Mouse (Mus musculus) stomach, postnatal 0 days (tissue): Measurements from ENCODE around the gene Npw. TPM values are rescaled to one million over a fixed set of nuclear protein-coding genes. Genes with fewer than 3 reads are reported as not detected.

Experiments
- ATAC-seq: fragments of 200-750 bp; cut with Nextera tagmentation; 2 replicates; pipeline ENCODE4 v1.8.0; 2017; ENCODE audit not compliant: low FRiP score, low TSS enrichment
- DNase-seq: peaks from one replicate; pipeline ENCODE4 v3.0.0-alpha.2; 2016; ENCODE audit warnings: low spot score
- H3K27ac ChIP-seq: fragments of 300-500 bp; sonication (generic); replicated peaks from 2 replicates; pipeline ENCODE4 v1.5.1; 2014; ENCODE audit warnings: mild to moderate bottlenecking, control low read depth
- H3K27me3 ChIP-seq: fragments of 300-500 bp; sonication (generic); 2 replicates; pipeline ENCODE4 v1.6.1; 2014; ENCODE audit warnings: low read length; ENCODE audit not compliant: control insufficient read depth, insufficient read depth
- H3K36me3 ChIP-seq: fragments of 300-500 bp; sonication (generic); 2 replicates; pipeline ENCODE4 v1.6.1; 2014; ENCODE audit warnings: low read length, mixed read lengths; ENCODE audit not compliant: control insufficient read depth, insufficient read depth
- H3K4me1 ChIP-seq: fragments of 300-500 bp; sonication (generic); replicated peaks from 2 replicates; pipeline ENCODE4 v1.6.1; 2014; ENCODE audit warnings: antibody characterized with exemption; ENCODE audit not compliant: control insufficient read depth, insufficient read depth
- H3K4me2 ChIP-seq: fragments of 300-500 bp; sonication (generic); replicated peaks from 2 replicates; pipeline ENCODE4 v1.6.1; 2014; ENCODE audit warnings: low read depth, mild to moderate bottlenecking, control low read depth, moderate library complexity
- H3K4me3 ChIP-seq: fragments of 300-500 bp; sonication (generic); 2 replicates; pipeline ENCODE4 v1.5.1; 2014; ENCODE audit warnings: low read depth, low read length, control low read depth
- H3K9ac ChIP-seq: fragments of 300-500 bp; sonication (generic); 2 replicates; pipeline ENCODE4 v1.6.1; 2014; ENCODE audit warnings: mild to moderate bottlenecking, low read length, control low read depth, mixed read lengths
- H3K9me3 ChIP-seq: fragments of 300-500 bp; sonication (generic); 2 replicates; pipeline ENCODE4 v1.6.1; 2016; ENCODE audit warnings: low read length; ENCODE audit not compliant: control insufficient read depth
- CTCF ChIP-seq: IDR thresholded peaks from 2 replicates; pipeline ENCODE4 v1.5.1; 2016; ENCODE audit warnings: antibody characterized with exemption, low read depth, mild to moderate bottlenecking, moderate library complexity
- EP300 ChIP-seq: optimal IDR thresholded peaks from 2 replicates; pipeline ENCODE3; 2016; ENCODE audit warnings: antibody characterized with exemption
- WGBS: fragments of 180-500 bp; shearing (Covaris S2); extraction: QIAGEN DNeasy Blood & Tissue Kit; methylation state at CpG from one replicate; pipeline ENCODE4 v1.1.7; 2014; 5-methylcytosine and 5-hydroxymethylcytosine counted together
- polyA plus RNA-seq: library from polyadenylated mRNA; unstranded; fragments of >200 nt; fragmentation: Nextera tagmentation; extraction: Ambion mirVana; gene quantifications from 2 replicates; pipeline ENCODE4 v1.2.1, GENCODE M21; 2015

Npw gene
- polyA plus RNA-seq, 1 experiment from 2014 or later: 1.8 TPM

DNA sequence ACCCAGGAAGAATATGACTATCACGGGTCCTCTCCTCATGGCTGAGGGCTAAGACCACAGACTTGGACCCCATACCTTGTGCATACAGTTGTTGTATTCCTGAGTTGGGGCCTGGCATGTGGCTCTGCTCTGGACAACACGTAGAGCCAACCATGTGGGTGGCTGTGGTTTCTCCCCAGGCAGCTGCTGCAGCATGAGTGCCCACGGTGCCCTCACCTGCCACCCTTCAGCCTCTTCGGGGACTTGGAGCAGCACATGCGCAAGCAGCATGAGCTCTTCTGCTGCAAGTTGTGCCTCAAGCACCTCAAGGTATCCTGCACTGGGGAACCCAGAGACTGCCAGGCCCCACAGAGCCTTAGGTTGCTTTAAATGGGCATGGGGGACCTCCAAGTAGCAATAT is 18.6 kb upstream of the Npw start:
- Histone ChIP-seq H3K4me2 (no peak overlapping the region), H3K27ac (no peak overlapping the region), H3K4me3 (no peak overlapping the region), H3K9me3 (no peaks in the 10 kb centered on the region), H3K9ac (no peak overlapping the region), H3K36me3 (peaks cover 42% of the 10 kb centered on the region), H3K4me1 (no peaks in the 10 kb centered on the region), H3K27me3 (no peaks in the 10 kb centered on the region)
- DNase-seq (no peak), ATAC-seq (no peak)
- no peak for TF ChIP-seq EP300
- no peak for TF ChIP-seq CTCF
- WGBS: 97% methylated on average over 5 of the region's 5 CpGs

DNA sequence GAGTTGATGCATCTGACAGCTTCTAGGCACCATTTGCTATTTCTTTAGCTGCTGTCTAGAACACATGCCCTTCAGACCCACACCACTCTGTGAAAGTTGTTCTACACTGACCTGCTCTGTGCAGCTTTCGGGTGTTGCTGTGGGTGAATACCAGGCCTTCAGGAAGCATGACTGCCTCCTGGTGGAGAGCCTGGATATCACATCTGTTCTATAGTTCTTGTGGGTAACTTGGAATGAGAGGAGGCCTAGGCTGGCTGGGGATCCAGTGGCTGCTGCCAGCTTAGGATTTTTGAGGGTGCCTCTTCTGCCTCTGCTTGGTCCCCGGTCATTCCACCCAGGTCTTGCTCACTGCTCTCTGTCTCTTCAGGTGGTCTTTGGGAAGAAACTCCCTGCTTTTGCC is 17.9 kb upstream of the Npw start:
- Histone ChIP-seq H3K9ac (no peak overlapping the region), H3K4me2 (no peak overlapping the region), H3K27ac (no peak overlapping the region), H3K9me3 (no peaks in the 10 kb centered on the region), H3K4me1 (no peaks in the 10 kb centered on the region), H3K36me3 (peaks cover 42% of the 10 kb centered on the region), H3K27me3 (no peaks in the 10 kb centered on the region), H3K4me3 (no peak overlapping the region)
- TF ChIP-seq EP300 (no peak), CTCF (peak; percentile 89)
- DNase-seq: peak; percentile 83
- 60% methylated on average over 2 of the region's 2 CpGs for WGBS
- ATAC-seq: peak; percentile 25; the same call in 1 of the 2 replicates

GRCm38 (mm10) chr17:24674277-24674676 is 16.0 kb upstream of the Npw start:
- H3K27ac ChIP-seq: no peak overlapping the region
- H3K27me3 ChIP-seq: no peaks in the 10 kb centered on the region
- 72% methylated on average over 7 of the region's 7 CpGs for WGBS
- peaks cover 27% of the 10 kb centered on the region for H3K36me3 ChIP-seq
- H3K9me3 ChIP-seq: no peaks in the 10 kb centered on the region
- DNase-seq (no peak), ATAC-seq (no peak)
- H3K4me3 ChIP-seq: no peak overlapping the region
- no peak overlapping the region for H3K9ac ChIP-seq
- H3K4me1 ChIP-seq: 0 out of 2 replicates have a peak, but pooled peaks cover 3% of the 10 kb centered on the region
- TF ChIP-seq CTCF (no peak), EP300 (no peak)
- H3K4me2 ChIP-seq: no peak overlapping the region

DNA sequence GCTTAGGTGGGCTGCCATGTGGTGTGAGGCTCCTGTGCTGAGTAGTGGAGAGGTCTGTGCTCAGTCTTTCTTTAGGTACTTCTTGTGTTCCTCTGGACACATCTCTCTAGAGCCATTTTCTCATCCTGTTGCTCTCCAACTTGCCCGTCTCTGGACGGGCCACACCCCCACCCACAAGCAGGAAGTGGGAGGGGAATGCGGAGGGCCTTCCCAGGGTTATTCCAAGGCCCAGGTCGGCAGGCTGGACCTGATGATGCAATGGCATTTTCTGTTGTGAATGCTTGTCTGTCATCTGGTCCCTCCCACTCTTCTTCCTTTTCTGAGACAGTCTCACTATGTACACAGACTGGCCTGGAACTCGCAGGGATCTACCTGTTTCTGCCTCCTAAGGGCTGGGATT is 13.9 kb upstream of the Npw start:
- Histone ChIP-seq H3K9ac (no peak overlapping the region), H3K4me1 (peaks cover 3% of the 10 kb centered on the region; the same call in 1 of the 2 replicates), H3K4me3 (no peak overlapping the region), H3K9me3 (no peaks in the 10 kb centered on the region), H3K27me3 (no peaks in the 10 kb centered on the region), H3K4me2 (no peak overlapping the region), H3K36me3 (peaks cover 10% of the 10 kb centered on the region), H3K27ac (peak overlapping the region; percentile 20; the same call in 1 of the 2 replicates)
- ATAC-seq (peak; percentile 18; the same call in 1 of the 2 replicates), DNase-seq (peak; percentile 67)
- WGBS: 13% methylated on average over 5 of the region's 5 CpGs
- no peak for TF ChIP-seq EP300
- no peak for TF ChIP-seq CTCF

DNA sequence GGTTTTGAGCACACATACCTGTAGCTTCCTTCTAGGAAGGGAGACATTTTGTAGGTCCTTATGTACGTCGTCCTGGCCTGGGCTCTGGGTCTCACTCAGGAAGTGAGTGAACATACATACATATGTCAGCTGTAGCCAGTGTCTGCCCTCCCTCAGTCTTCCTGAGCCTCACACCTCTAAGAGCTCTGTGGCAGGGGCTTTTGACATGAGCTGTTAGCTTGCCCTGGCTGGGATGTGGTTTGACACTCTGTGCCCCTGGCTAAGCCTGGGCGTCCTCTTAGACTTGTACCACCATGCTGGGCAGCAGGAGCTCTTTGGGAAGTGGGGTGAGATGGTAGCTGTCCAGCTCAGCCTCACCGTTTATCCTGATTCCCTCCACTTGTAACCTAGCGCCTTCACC is 13.1 kb upstream of the Npw start:
- DNase-seq (no peak), ATAC-seq (no peak)
- H3K9me3 ChIP-seq: no peaks in the 10 kb centered on the region
- H3K9ac ChIP-seq: peak overlapping the region; percentile 38; the same call in 1 of the 2 replicates
- no peak overlapping the region; the same call in 1 of the 2 replicates for H3K27ac ChIP-seq
- peak overlapping the region; percentile 25 for H3K4me2 ChIP-seq
- 0 out of 2 replicates have a peak, but pooled peaks cover 3% of the 10 kb centered on the region for H3K36me3 ChIP-seq
- no peaks in the 10 kb centered on the region for H3K27me3 ChIP-seq
- TF ChIP-seq EP300 (no peak), CTCF (no peak)
- WGBS: 61% methylated on average over 5 of the region's 5 CpGs
- H3K4me3 ChIP-seq: no peak overlapping the region
- peaks cover 3% of the 10 kb centered on the region; the same call in 1 of the 2 replicates for H3K4me1 ChIP-seq

- no peak for TF ChIP-seq CTCF
- TF ChIP-seq EP300: no peak
- ATAC-seq (no peak), DNase-seq (no peak)
- Histone ChIP-seq H3K36me3 (0 out of 2 replicates have a peak, but pooled peaks cover 3% of the 10 kb centered on the region), H3K27me3 (no peaks in the 10 kb centered on the region), H3K9me3 (no peaks in the 10 kb centered on the region), H3K9ac (peak overlapping the region; percentile 95), H3K4me2 (peak overlapping the region; percentile 90), H3K4me3 (peak overlapping the region; percentile 99), H3K4me1 (peaks cover 3% of the 10 kb centered on the region; the same call in 1 of the 2 replicates), H3K27ac (peak overlapping the region; percentile 91)
- WGBS: 6% methylated on average over 8 of the region's 8 CpGs
Measured at GRCm38 (mm10) chr17:24670246-24670844, 12.1 kb upstream of the Npw start.
